Mouse (Mus musculus) cerebellum, postnatal 10 days (tissue): ENCODE results near the gene Trpv4.
A peak's percentile ranks its signal among the peaks of the same experiment; 100 is the strongest.

Source experiments
- DNase-seq, 2 experiments: peaks; one replicate each; pipeline ENCODE4 v3.0.0; 2021; ENCODE audit warnings: mixed read lengths in 2 of 2

The Trpv4 gene

GRCm38 (mm10) chr5:114588416-114588815, 69.8 kb downstream of the Trpv4 start:
- no peak for DNase-seq

DNA sequence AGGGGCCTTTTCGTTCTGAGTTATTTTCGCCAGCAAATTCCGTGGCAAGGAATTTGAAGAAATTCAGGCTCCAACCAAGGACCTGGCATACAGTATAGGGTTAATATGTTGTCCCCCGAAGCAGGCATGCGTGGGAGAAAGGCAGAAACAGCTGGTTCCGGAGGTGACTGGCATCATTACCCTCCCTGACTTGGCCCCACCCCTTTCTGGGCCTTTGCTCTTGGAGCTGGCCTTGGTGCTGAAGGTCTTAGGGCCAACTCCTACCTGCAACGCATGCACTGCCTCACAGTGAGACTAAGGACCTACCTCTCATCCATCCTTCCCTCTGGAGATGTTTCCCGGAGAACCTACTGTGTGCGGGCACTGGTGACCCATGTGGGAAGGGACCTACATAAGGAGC, 70.3 kb downstream of the Trpv4 start:
- DNase-seq = no peak

GRCm38 (mm10) chr5:114585682-114586081, 72.5 kb downstream of the Trpv4 start:
- DNase-seq = no peak

DNA sequence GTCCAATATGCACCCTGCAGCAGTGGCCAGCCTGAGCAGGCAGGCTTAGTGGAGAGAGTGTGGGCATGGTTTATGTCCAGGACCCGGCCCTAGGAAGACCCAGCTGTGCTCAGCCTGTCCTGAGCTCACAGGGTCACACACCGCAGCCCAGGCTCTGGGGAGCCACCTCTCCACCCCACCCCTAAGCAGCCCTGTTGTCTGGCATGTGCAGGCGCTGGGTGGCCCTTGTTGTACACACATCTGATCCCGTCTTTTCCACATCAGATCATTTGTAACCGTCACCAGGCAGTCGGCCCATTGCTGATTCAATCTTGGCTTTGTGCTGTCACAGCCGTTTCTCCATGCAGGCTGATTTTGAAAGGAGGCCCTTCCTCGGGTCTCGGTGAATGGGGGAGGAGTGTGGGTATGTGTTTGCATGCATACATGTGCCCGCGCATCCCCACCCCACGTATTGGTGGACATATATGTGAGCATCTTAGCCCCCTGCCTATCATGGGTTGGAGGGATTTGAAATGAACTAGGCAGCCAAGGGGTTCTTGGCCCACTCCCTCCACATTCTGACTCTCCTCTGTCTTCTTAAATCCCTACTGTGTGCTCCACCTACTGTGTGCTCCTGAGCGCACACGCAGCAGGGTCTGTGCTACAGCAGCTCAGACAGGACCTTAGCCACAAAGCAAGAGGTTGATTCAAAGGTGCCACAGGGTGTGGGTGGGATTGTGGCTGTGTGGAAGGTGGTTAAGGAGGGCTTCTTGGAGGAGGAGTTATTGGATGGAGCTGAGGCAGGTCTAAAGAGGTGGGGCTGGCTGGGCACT, 73.7 kb downstream of the Trpv4 start:
- DNase-seq = peak; percentile 60 to 64

DNA sequence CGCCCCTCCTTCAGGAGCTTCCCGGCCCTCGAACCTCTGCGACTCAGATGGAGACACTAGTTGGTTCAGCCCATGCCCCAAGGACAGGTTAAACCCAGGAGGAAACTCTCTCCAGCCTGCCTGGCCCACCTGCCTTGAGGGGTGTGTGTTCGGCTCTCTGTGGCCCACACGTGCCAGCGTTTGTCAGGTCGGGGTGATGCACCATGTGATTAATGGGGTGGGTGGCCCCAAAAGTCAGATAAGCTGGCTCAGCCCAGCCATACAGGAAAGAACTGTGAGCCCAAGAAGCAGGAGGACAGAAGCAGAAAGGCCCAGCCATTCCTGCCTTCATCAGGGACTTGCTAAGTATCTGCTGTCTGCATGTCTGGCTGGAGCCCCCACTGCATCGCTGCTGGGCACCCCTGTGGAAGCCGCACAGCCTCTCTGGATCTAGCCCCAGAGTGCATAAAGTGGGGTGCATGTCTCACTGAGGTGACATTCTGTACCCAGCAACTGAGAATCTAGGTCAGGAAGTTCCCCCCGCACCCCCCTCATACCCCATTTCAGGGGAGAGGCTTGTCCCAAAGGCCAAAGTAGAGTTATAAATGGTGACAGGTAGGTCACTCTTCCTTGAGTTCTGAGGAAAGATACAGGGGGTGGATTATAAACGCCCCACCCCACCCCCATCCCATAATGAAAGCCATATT, 74.6 kb downstream of the Trpv4 start:
- DNase-seq = no peak

DNA sequence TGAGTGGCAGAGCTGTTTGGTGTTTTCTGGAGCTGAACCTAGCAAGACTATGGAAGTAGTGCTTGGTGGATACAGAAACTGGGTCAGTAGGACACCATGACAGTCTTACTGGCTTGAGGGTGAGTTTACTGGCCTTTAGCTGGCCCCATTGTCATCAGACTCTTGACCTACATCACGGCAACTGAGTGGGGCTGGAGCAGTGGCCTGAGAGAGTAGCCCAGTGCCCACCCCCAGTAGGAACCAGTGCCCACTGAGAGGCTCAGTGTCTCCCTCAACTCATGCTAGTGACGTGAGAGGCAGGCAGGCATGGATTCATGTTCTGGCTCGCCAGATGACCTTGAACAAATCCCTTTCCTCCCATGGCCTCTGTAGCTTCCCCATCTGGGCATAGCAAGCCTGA, 75.2 kb downstream of the Trpv4 start:
- no peak for DNase-seq

DNA sequence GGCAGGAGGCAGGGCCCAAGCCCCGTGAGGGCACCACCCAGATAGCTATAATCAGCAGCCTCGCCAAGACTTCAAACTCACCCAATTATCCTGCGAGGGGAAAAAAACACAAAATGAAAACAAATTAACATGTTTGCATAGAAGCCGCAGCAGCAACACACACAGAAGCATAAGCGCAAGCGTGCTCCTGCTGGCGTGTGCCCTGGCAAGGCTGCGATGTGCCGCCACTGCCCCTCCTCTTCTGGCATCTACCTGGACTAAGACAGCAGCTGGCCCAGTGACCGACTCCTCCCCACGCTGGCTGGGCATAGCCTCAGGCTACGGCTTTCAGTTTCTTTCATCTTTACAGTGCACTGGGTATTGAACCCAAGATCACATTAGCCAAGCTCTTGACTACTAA, 76.7 kb downstream of the Trpv4 start:
- peak; percentile 81 to 87 for DNase-seq

DNA sequence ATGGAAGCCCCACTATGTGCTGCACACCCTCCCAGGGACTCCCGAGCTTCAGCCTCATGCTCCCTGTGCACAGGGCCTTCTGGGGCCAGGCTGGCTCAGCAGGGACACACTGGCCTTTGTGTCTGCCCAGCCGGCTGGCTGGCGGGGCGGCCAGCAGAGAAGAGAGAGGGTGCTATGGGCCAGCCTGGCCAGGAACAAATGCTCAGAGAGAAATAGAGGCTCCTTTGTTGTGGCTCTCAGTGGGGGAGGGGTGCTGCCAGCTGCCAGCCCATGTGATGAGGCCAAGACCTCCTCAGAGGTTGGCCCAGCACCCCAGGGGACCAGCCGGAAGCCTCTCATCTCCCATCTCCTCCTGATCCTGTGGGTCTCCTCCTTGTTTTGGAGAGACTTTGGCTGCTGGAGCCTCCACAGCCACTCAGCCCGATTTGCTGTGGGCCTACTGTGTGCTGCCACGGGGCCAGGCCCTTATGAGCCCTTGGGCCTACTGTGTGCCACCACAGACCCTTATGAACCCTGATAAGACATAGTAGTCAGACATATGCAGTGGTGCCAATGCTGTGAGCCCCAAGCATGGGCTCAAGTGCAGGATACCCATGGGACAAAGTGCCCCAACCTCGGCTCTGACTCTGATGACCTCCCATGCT, 78.4 kb downstream of the Trpv4 start:
- peak; percentile 50 to 70 for DNase-seq

GRCm38 (mm10) chr5:114578361-114578760, 79.9 kb downstream of the Trpv4 start:
- DNase-seq = no peak

- peak; percentile 64 to 65 for DNase-seq
These were observed 82.1 kb downstream of the Trpv4 start for GRCm38 (mm10) chr5:114575986-114576605.

- DNase-seq = peak; percentile 90 to 91
These were observed 82.7 kb downstream of the Trpv4 start for GRCm38 (mm10) chr5:114575530-114575929.

DNA sequence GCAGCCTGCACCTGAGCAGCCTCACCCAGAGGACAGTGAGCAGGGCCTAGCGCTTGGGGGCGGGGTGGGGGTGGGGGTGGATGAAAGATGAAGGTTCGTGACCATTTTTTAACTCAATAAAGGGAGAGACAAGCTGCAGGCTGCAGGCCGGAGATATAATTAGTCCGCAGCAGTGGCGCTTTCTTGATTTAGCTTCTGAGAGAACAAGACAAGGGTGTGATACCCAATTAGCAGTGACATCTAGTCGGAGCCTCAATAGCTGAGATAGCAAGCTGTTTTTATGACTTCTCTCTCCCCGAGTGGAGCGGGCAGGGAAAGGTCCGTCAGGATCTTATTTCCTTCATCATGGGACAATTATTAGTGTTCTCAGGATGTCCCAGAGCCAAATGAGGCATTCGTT, 83.2 kb downstream of the Trpv4 start:
- DNase-seq = no peak

DNA sequence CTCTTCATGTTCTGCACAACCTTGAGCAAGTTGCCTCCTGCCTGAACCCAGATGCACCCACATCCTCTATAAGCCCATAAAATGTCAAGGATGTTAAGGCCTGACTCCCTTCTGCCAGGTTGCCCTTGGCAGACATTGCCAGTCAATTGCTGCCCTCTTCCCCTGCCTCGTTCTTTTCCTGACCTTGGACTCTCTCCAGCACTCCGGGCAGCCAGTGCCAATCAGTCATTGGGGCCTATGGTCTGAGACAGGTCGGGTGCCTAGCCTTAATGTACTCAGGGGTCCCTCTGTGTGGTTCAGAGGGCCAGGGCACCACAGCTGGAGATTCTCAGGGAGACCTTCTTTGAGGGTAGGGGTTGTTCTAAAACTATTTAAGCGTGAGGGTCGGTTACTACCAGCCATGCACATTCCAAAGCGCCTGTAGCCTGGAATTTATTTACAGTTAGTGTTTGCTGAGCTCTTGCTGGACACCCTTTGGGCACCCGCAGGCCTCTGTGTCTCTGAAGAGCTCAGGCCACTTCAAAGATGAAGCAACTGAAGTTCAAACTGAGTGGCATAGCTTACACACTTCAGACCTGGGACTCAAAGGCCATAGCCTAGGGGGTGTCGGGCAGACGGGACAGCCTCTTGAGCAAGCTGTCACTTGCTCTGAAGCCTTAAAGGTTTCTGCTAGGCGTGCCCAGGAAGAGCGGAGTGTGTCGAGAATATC, 84.1 kb downstream of the Trpv4 start:
- peak in 1 of 2 experiments; percentile 33 for DNase-seq

DNA sequence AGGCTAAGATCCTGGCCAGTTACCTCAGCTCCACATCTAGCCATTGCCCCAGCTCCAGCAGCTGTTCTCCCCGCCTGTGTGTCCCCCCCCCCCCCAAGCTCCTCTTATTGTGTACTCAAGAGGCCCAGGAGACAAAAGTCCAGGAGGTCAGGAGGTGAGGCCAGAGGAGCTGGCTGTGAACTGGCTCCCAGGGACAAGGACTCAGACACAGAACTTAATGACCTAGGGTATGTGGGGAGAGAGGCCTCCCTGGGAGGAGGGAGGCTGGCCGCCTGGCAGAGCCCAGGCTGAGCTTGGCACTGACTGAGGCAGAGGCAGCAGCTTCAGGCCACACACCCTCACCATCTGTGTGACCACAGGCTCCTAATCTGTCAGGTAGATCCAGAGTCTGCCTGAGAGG, 85.2 kb downstream of the Trpv4 start:
- peak; percentile 34 to 60 for DNase-seq
